Mouse (Mus musculus): ENCODE results near the gene Tspan11.

The Tspan11 gene

GRCm38 (mm10) chr6:127989624-127990212, 102.3 kb downstream of the Tspan11 start:
- DNase-seq (ENCODE audit: low spot score in 2 of 2): no peak

GRCm38 (mm10) chr6:127991509-127992176, 104.3 kb downstream of the Tspan11 start:
- DNase-seq (ENCODE audit: low spot score in 2 of 2): peak; percentile 15 to 26

GRCm38 (mm10) chr6:127992993-127993392, 105.6 kb downstream of the Tspan11 start:
- DNase-seq (ENCODE audit: low spot score in 2 of 2): no peak

- no peak for DNase-seq (ENCODE audit: low spot score in 2 of 2)
Measured at GRCm38 (mm10) chr6:127996928-127997327, 109.5 kb downstream of the Tspan11 start.

GRCm38 (mm10) chr6:127999118-127999517, 111.7 kb downstream of the Tspan11 start:
- DNase-seq (ENCODE audit: low spot score in 2 of 2): no peak

GRCm38 (mm10) chr6:128000777-128001176, 113.4 kb downstream of the Tspan11 start:
- no peak for DNase-seq (ENCODE audit: low spot score in 2 of 2)

GRCm38 (mm10) chr6:128001587-128001986, 114.2 kb downstream of the Tspan11 start:
- no peak for DNase-seq (ENCODE audit: low spot score in 2 of 2)

- no peak for DNase-seq (ENCODE audit: low spot score in 2 of 2)
Measured at GRCm38 (mm10) chr6:128002104-128002503, 114.7 kb downstream of the Tspan11 start.

- no peak for DNase-seq (ENCODE audit: low spot score in 2 of 2)
Measured at GRCm38 (mm10) chr6:128002667-128003066, 115.3 kb downstream of the Tspan11 start.

- no peak for DNase-seq (ENCODE audit: low spot score in 2 of 2)
Measured at GRCm38 (mm10) chr6:128003542-128003941, 116.2 kb downstream of the Tspan11 start.

Data from thymus, postnatal 10 days (tissue).